Mouse (Mus musculus) limb, embryonic 13.5 days (tissue): ENCODE measurements around the gene Ddhd1. TPM values are rescaled to one million over a fixed set of nuclear protein-coding genes. Genes with fewer than 3 reads are reported as not detected.

ENCODE experiments used
- microRNA-seq: library from miRNA; unstranded; fragments of <30 nt; microRNA quantifications from one replicate; pipeline ENCODE4, GENCODE M21; 2016
- polyA plus RNA-seq: library from polyadenylated mRNA; unstranded; fragments of >200 nt; fragmentation: Nextera tagmentation; extraction: Ambion mirVana; gene quantifications from 2 replicates; pipeline ENCODE4 v1.2.1, GENCODE M21; 2015

Ddhd1 gene
- polyA plus RNA-seq, 1 experiment from 2014 or later, result 5.9 TPM

Small RNAs within 50 kb of the gene (microRNA-seq; reads per million reads assigned to microRNA genes)
- gene Mir5131, result 1.2 reads per million

Other genes with a start within 250 kb of the Ddhd1 start
- gene Fermt2, start 128.0 kb downstream of the Ddhd1 start, polyA plus RNA-seq, result 138 and 147 TPM in 2 replicates